Mouse (Mus musculus) gastrocnemius, postnatal 14 days (tissue): Measurements from ENCODE around the gene Mup13. TPM values are rescaled to one million over a fixed set of nuclear protein-coding genes. Genes with fewer than 3 reads are reported as not detected.
"Not testable (repeated sequence)": the region's sequence is repeated elsewhere in the genome, so short reads cannot be mapped to it uniquely, and the experiment has no call there.

ENCODE experiments used
- DNase-seq: peaks from one replicate; pipeline ENCODE4 v3.0.0; 2021; ENCODE audit warnings: mixed read lengths
- intact Hi-C: fragments of 180-260 bp; cut with DNase I; formaldehyde crosslinking; loops from one replicate; pipeline ENCODE4 v1.15.1; 2025; ENCODE audit warnings: low total_unique reads
- long read RNA-seq, 2 experiments: library from polyadenylated mRNA; stranded (forward); transcript quantifications; one replicate each; pipeline ENCODE4 v2.0.0; 2021
- total RNA-seq, 2 experiments: library from RNA; stranded (reverse); gene quantifications; 2 replicates each; pipeline ENCODE4 v1.2.3; 2021

The Mup13 gene
- not detected for total RNA-seq
- long read RNA-seq, experiment 1: 0 reads
- long read RNA-seq, experiment 2: 0 reads

GRCm38 (mm10) chr4:61228186-61228585, at the start of gene Mup13:
Gene Mup13 (minus strand): TSS chr4:61228286.
- DNase-seq, intact Hi-C loops: not testable (repeated sequence)

Other genes starting within 250 kb of the Mup13 start
- gene Mup14, start 75.7 kb upstream of the Mup13 start, total RNA-seq: not detected
- not detected for gene Mup15, start 211.5 kb upstream of the Mup13 start, total RNA-seq